9 mouse cellular contexts compared by ENCODE assay signal in genomic region chr11:3536082-3536481, GRCm38 (mm10). TPM values are rescaled to one million over a fixed set of nuclear protein-coding genes. Genes with fewer than 3 reads are reported as not detected.
DNase-seq lines count a peak whose midpoint lies in the region; ATAC-seq and TF ChIP-seq lines count a peak whose summit lies in the region.
"Had no signal": no experiment of that assay in that cellular context is flagged by ENCODE, and none has a peak within 500 bp of the region (broad histone marks: within the 10 kb centered on the region; RNA-seq: fewer than 3 reads in every experiment).

No protein-coding gene starts in this region.

- no peaks in the 10 kb centered on the region for H3K9me3 ChIP-seq in forebrain, embryonic 13.5 days (replicated peaks)
- H3K9me3 ChIP-seq in liver, embryonic 11.5 days (ENCODE audit: control insufficient read depth, low read length): no peaks in the 10 kb centered on the region

- H3K4me3 ChIP-seq in heart, adult 2 months: peak overlapping the region; percentile 81
- peak overlapping the region; percentile 16 for H3K4me3 ChIP-seq in C2C12 (ENCODE audit: insufficient read depth, poor library complexity, severe bottlenecking)
- H3K4me3 ChIP-seq in forebrain, embryonic 13.5 days: peak overlapping the region; percentile 54
- peak overlapping the region; percentile 56 for H3K4me3 ChIP-seq in liver, embryonic 11.5 days (ENCODE audit: low read depth, low read length)

- peaks cover 3% of the 10 kb centered on the region; the same call in 1 of the 2 replicates for H3K36me3 ChIP-seq in heart, adult 2 months (ENCODE audit: control insufficient read depth, insufficient read depth, low read length)
- peaks cover 48% of the 10 kb centered on the region for H3K36me3 ChIP-seq in C2C12 (ENCODE audit: control insufficient read depth, insufficient read depth)
- peaks cover 24% of the 10 kb centered on the region for H3K36me3 ChIP-seq in forebrain, embryonic 13.5 days (ENCODE audit: poor library complexity, severe bottlenecking)
- peaks cover 7% of the 10 kb centered on the region; the same call in 1 of the 2 replicates for H3K36me3 ChIP-seq in liver, embryonic 11.5 days (ENCODE audit: control insufficient read depth, insufficient read depth, low read length)

- H3K79me3 ChIP-seq in C2C12 (ENCODE audit: low read depth): peaks cover 25% of the 10 kb centered on the region

- peaks cover 9% of the 10 kb centered on the region for H3K4me1 ChIP-seq in heart, adult 2 months (ENCODE audit: control insufficient read depth, insufficient read depth, low read length)
- peaks cover 35% of the 10 kb centered on the region for H3K4me1 ChIP-seq in forebrain, embryonic 13.5 days
- peaks cover 19% of the 10 kb centered on the region for H3K4me1 ChIP-seq in liver, embryonic 11.5 days (replicated peaks; ENCODE audit: control insufficient read depth, insufficient read depth, low read length)

- DNase-seq in heart, adult 2 months: no peak
- DNase-seq in heart, adult 18-20 months: no peak
- DNase-seq in liver, embryonic 11.5 days (ENCODE audit: low spot score): no peak
- DNase-seq in layer of hippocampus, adult 8-10 months (ENCODE audit: low spot score in 2 of 2): no peak
- no peak for DNase-seq in urinary bladder, postnatal 4 days (ENCODE audit: low spot score in 2 of 2)

- no peak for ATAC-seq in forebrain, embryonic 13.5 days
- ATAC-seq in liver, embryonic 11.5 days (replicated peaks; ENCODE audit: low FRiP score): no peak
- no peak for ATAC-seq in megakaryocyte-erythroid progenitor cell, adult 5-6 weeks (replicated peaks; ENCODE audit: low FRiP score, low TSS enrichment, poor library complexity, severe bottlenecking)

- peak overlapping the region; percentile 93 for H3K27ac ChIP-seq in heart, adult 2 months
- peak overlapping the region; percentile 69; the same call in 1 of the 2 replicates for H3K27ac ChIP-seq in forebrain, embryonic 13.5 days
- H3K27ac ChIP-seq in liver, embryonic 11.5 days (ENCODE audit: low read depth, low read length): peak overlapping the region; percentile 72

- no peak for TF ChIP-seq CTCF in heart, adult 2 months (IDR thresholded peaks at IDR 0.05)
- no peak for TF ChIP-seq CTCF in C2C12 (IDR thresholded peaks at IDR 0.05; ENCODE audit: control insufficient read depth, insufficient read depth, insufficient read length)

- peak overlapping the region; percentile 78 for H3K9ac ChIP-seq in heart, adult 2 months (ENCODE audit: low read depth, low read length)
- H3K9ac ChIP-seq in forebrain, embryonic 13.5 days: peak overlapping the region; percentile 70
- H3K9ac ChIP-seq in liver, embryonic 11.5 days (ENCODE audit: low read depth, low read length): peak overlapping the region; percentile 66

- 12% methylated on average over 5 of the region's 5 CpGs for WGBS in heart, adult 2 months
- 51% methylated on average over 5 of the region's 5 CpGs for WGBS in forebrain, embryonic 13.5 days
- WGBS in liver, embryonic 11.5 days: 48% methylated on average over 5 of the region's 5 CpGs

- intact Hi-C loops in heart, adult 2 months (cut with DNase I): loop anchor here (5.0 to 10.0 kb wide), 3 partner anchors 111 to 379 kb away; partner anchors contain the start of genes Morc2a and Slc35e4

- peak overlapping the region; percentile 87 for H3K4me2 ChIP-seq in forebrain, embryonic 13.5 days
- H3K4me2 ChIP-seq in liver, embryonic 11.5 days: peak overlapping the region; percentile 81

- TF ChIP-seq POLR2A in heart, adult 2 months (IDR thresholded peaks at IDR 0.05; ENCODE audit: insufficient read depth, low read depth, low read length): no peak

- H3K27me3 ChIP-seq in heart, adult 2 months (ENCODE audit: control insufficient read depth, insufficient read depth, low read length): no peaks in the 10 kb centered on the region
- H3K27me3 ChIP-seq in C2C12 (ENCODE audit: control insufficient read depth, insufficient read depth, insufficient read length): no peaks in the 10 kb centered on the region
- H3K27me3 ChIP-seq in forebrain, embryonic 13.5 days: no peaks in the 10 kb centered on the region
- H3K27me3 ChIP-seq in liver, embryonic 11.5 days (replicated peaks; ENCODE audit: control insufficient read depth, insufficient read depth, low read length): no peaks in the 10 kb centered on the region

- TF ChIP-seq EP300 in heart, adult 2 months (IDR thresholded peaks at IDR 0.05; ENCODE audit: insufficient read depth, low read depth, low read length): no peak

- peak overlapping the region; percentile 73 for H3ac ChIP-seq in C2C12 (ENCODE audit: control insufficient read depth, insufficient read length, low read depth)

- H3K79me2 ChIP-seq in heart, adult 2 months (replicated peaks; ENCODE audit: control insufficient read depth, insufficient read depth, low read length): no peaks in the 10 kb centered on the region
- H3K79me2 ChIP-seq in C2C12 (ENCODE audit: control insufficient read depth, insufficient read depth): peaks cover 32% of the 10 kb centered on the region

TF ChIP-seq in C2C12, 6 proteins besides CTCF, POLR2A, EP300 and RAD21:
- no peak for TF ChIP-seq MYOD1 (IDR thresholded peaks at IDR 0.05; ENCODE audit: control insufficient read depth, insufficient read length, low read depth)
- TF ChIP-seq MAX (IDR thresholded peaks at IDR 0.05): no peak
- no peak for TF ChIP-seq MYOG (IDR thresholded peaks at IDR 0.05; ENCODE audit: control insufficient read depth, extremely low read depth, insufficient read length)
- TF ChIP-seq FOSL1 (IDR thresholded peaks at IDR 0.05; ENCODE audit: insufficient read depth, low read length, poor library complexity, severe bottlenecking): no peak
- TF ChIP-seq USF1 (IDR thresholded peaks at IDR 0.05; ENCODE audit: low read depth): no peak
- TF ChIP-seq CEBPB (IDR thresholded peaks at IDR 0.05; ENCODE audit: low read depth): no peak

RNA-seq across cellular contexts. Expression of gene Smtn, which starts 4.3 kb away (rescaled TPM):
- 100 to 1,000 TPM; 137 to 154 TPM for total RNA-seq in heart, adult 2 months (2021)
- 159 and 167 TPM in 2 replicates for polyA plus RNA-seq in heart, adult 2 months (2012; rRNA removed)
- 100 to 1,000 TPM; 139 to 154 TPM for total RNA-seq in heart, adult 18-20 months (2021)
- 45.9 TPM for polyA plus RNA-seq in C2C12 (2012; fragmentation: generic; extraction: Trizol)
- 21.8 and 21.9 TPM in 2 replicates for polyA plus RNA-seq in forebrain, embryonic 13.5 days (2015; fragmentation: Nextera tagmentation; extraction: Ambion mirVana)
- 27.0 and 29.3 TPM in 2 replicates for polyA plus RNA-seq in liver, embryonic 11.5 days (2014; fragmentation: Nextera tagmentation; extraction: Ambion mirVana)
- total RNA-seq in layer of hippocampus, adult 8-10 months (2022): 10 to 100 TPM in 1 of 4 experiments, 1 to 10 TPM in 3; 6.4 to 12.1 (median 8.3) TPM
- total RNA-seq in megakaryocyte-erythroid progenitor cell, adult 5-6 weeks (2014; fragmentation: Nextera tagmentation): 3.3 and 4.1 TPM in 2 replicates
- total RNA-seq in megakaryocyte-erythroid progenitor cell, adult 5-6 weeks (2017): 0.30 and 1.3 TPM in 2 replicates

RNA-seq across cellular contexts. Expression of gene Selenom, which starts 21.6 kb away (rescaled TPM):
- total RNA-seq in heart, adult 2 months (2021): 10 to 100 TPM; 41.7 to 42.8 TPM
- polyA plus RNA-seq in heart, adult 2 months (2012; rRNA removed): 67.8 and 78.3 TPM in 2 replicates
- 10 to 100 TPM; 39.8 to 40.3 TPM for total RNA-seq in heart, adult 18-20 months (2021)
- 77.0 TPM for polyA plus RNA-seq in C2C12 (2012; fragmentation: generic; extraction: Trizol)
- polyA plus RNA-seq in forebrain, embryonic 13.5 days (2015; fragmentation: Nextera tagmentation; extraction: Ambion mirVana): 28.2 and 30.3 TPM in 2 replicates
- 27.9 and 35.9 TPM in 2 replicates for polyA plus RNA-seq in liver, embryonic 11.5 days (2014; fragmentation: Nextera tagmentation; extraction: Ambion mirVana)
- 100 to 1,000 TPM; 161 to 198 (median 177) TPM for total RNA-seq in layer of hippocampus, adult 8-10 months (2022)
- total RNA-seq in megakaryocyte-erythroid progenitor cell, adult 5-6 weeks (2014; fragmentation: Nextera tagmentation): not detected in 2 replicates
- total RNA-seq in megakaryocyte-erythroid progenitor cell, adult 5-6 weeks (2017): not detected in 2 replicates

RNA-seq across cellular contexts. Expression of gene Inpp5j, which starts 31.5 kb away (rescaled TPM):
- total RNA-seq in heart, adult 2 months (2021): 10 to 100 TPM; 23.4 to 23.6 TPM
- polyA plus RNA-seq in heart, adult 2 months (2012; rRNA removed): 20.1 and 22.2 TPM in 2 replicates
- 10 to 100 TPM; 16.7 to 18.2 TPM for total RNA-seq in heart, adult 18-20 months (2021)
- 0.09 TPM for polyA plus RNA-seq in C2C12 (2012; fragmentation: generic; extraction: Trizol)
- 1.1 and 1.5 TPM in 2 replicates for polyA plus RNA-seq in forebrain, embryonic 13.5 days (2015; fragmentation: Nextera tagmentation; extraction: Ambion mirVana)
- polyA plus RNA-seq in liver, embryonic 11.5 days (2014; fragmentation: Nextera tagmentation; extraction: Ambion mirVana): 0.45 and 0.52 TPM in 2 replicates
- total RNA-seq in layer of hippocampus, adult 8-10 months (2022): 10 to 100 TPM; 67.5 to 75.8 (median 73.6) TPM
- 0.37 TPM in 1 of 2 replicates, not detected in the other for total RNA-seq in megakaryocyte-erythroid progenitor cell, adult 5-6 weeks (2014; fragmentation: Nextera tagmentation)
- not detected in 2 replicates for total RNA-seq in megakaryocyte-erythroid progenitor cell, adult 5-6 weeks (2017)
- total RNA-seq: common myeloid progenitor, adult 5-6 weeks had no signal

RNA-seq across cellular contexts. Expression of gene Pla2g3, which starts 48.0 kb away (rescaled TPM):
- total RNA-seq in heart, adult 2 months (2021): under 1 TPM in 1 of 2 experiments, not detected in 1; 0.09 TPM
- 0.23 and 0.25 TPM in 2 replicates for polyA plus RNA-seq in heart, adult 2 months (2012; rRNA removed)
- under 1 TPM; 0.10 to 0.13 TPM for total RNA-seq in heart, adult 18-20 months (2021)
- polyA plus RNA-seq in C2C12 (2012; fragmentation: generic; extraction: Trizol): 0.21 TPM
- 0.44 and 0.58 TPM in 2 replicates for polyA plus RNA-seq in forebrain, embryonic 13.5 days (2015; fragmentation: Nextera tagmentation; extraction: Ambion mirVana)
- 0.27 TPM in 2 replicates for polyA plus RNA-seq in liver, embryonic 11.5 days (2014; fragmentation: Nextera tagmentation; extraction: Ambion mirVana)
- 1 to 10 TPM in 3 of 4 experiments, under 1 TPM in 1; 0.99 to 1.7 (median 1.5) TPM for total RNA-seq in layer of hippocampus, adult 8-10 months (2022)
- total RNA-seq in megakaryocyte-erythroid progenitor cell, adult 5-6 weeks (2014; fragmentation: Nextera tagmentation): 0.12 TPM in 1 of 2 replicates, not detected in the other
- total RNA-seq in megakaryocyte-erythroid progenitor cell, adult 5-6 weeks (2017): 0.28 TPM in 1 of 2 replicates, not detected in the other
- total RNA-seq: common myeloid progenitor, adult 5-6 weeks had no signal

Comparison
In these comparisons a context has a peak if more than half of its experiments do, and no peak if none do; other contexts are left out.
1. H3K4me3 ChIP-seq: peak in every context shown above with its lines; median percentile 81 in heart, adult 2 months; 56 in liver, embryonic 11.5 days; 54 in forebrain, embryonic 13.5 days; 16 in C2C12.
2. RNA of gene Smtn, which starts 4.3 kb away (total RNA-seq): 139 to 154 TPM in heart, adult 18-20 months and 137 to 154 TPM in heart, adult 2 months; 6.4 to 12.1 TPM in layer of hippocampus, adult 8-10 months and 0.30 to 4.1 TPM in megakaryocyte-erythroid progenitor cell, adult 5-6 weeks; every median in the first group is over 10 times any median in the second.
3. RNA of gene Selenom, which starts 21.6 kb away (total RNA-seq): 161 to 198 TPM in layer of hippocampus, adult 8-10 months, 41.7 to 42.8 TPM in heart, adult 2 months and 39.8 to 40.3 TPM in heart, adult 18-20 months; not detected in megakaryocyte-erythroid progenitor cell, adult 5-6 weeks; every median in the first group is over 10 times any median in the second.
4. RNA of gene Inpp5j, which starts 31.5 kb away (total RNA-seq): 67.5 to 75.8 TPM in layer of hippocampus, adult 8-10 months, 23.4 to 23.6 TPM in heart, adult 2 months and 16.7 to 18.2 TPM in heart, adult 18-20 months; 0.37 TPM in megakaryocyte-erythroid progenitor cell, adult 5-6 weeks; every median in the first group is over 10 times any median in the second.
5. Peak in every context shown above with its lines, with median percentiles within 50 percentile points of each other: H3K27ac ChIP-seq and H3K9ac ChIP-seq.